Mouse (Mus musculus) embryonic facial prominence, embryonic 12.5 days (tissue): ENCODE measurements around the gene Mob3c. TPM values are rescaled to one million over a fixed set of nuclear protein-coding genes. Genes with fewer than 3 reads are reported as not detected.

Source experiments
- ATAC-seq: fragments of 200-750 bp; cut with Nextera tagmentation; 2 replicates; pipeline ENCODE4 v1.8.0; 2017; ENCODE audit not compliant: insufficient number of reproducible peaks, insufficient read depth, low FRiP score, low TSS enrichment
- H3K27ac ChIP-seq: fragments of 300-500 bp; sonication (generic); 2 replicates; pipeline ENCODE4 v1.5.1; 2016; ENCODE audit warnings: mild to moderate bottlenecking
- H3K27me3 ChIP-seq: fragments of 300-500 bp; sonication (generic); 2 replicates; pipeline ENCODE4 v1.6.1; 2016; ENCODE audit warnings: mild to moderate bottlenecking, moderate library complexity
- H3K36me3 ChIP-seq: fragments of 300-500 bp; sonication (generic); 2 replicates; pipeline ENCODE4 v1.6.1; 2016; ENCODE audit warnings: mild to moderate bottlenecking
- H3K4me1 ChIP-seq: fragments of 300-500 bp; sonication (generic); 2 replicates; pipeline ENCODE4 v1.6.1; 2016
- H3K4me2 ChIP-seq: fragments of 300-500 bp; sonication (generic); replicated peaks from 2 replicates; pipeline ENCODE4 v1.6.1; 2016; ENCODE audit warnings: mild to moderate bottlenecking, moderate library complexity
- H3K4me3 ChIP-seq: fragments of 300-500 bp; sonication (generic); 2 replicates; pipeline ENCODE4 v1.5.1; 2016; ENCODE audit warnings: mild to moderate bottlenecking
- H3K9ac ChIP-seq: fragments of 300-500 bp; sonication (generic); 2 replicates; pipeline ENCODE4 v1.6.1; 2016; ENCODE audit warnings: mild to moderate bottlenecking, moderate library complexity
- H3K9me3 ChIP-seq: fragments of 300-500 bp; sonication (generic); 2 replicates; pipeline ENCODE4 v1.6.1; 2016; ENCODE audit warnings: mild to moderate bottlenecking, moderate library complexity
- WGBS: fragments of 180-500 bp; shearing (Covaris S2); methylation state at CpG from one replicate; pipeline ENCODE4 v1.1.7; 2016; 5-methylcytosine and 5-hydroxymethylcytosine counted together
- polyA plus RNA-seq: library from polyadenylated mRNA; unstranded; fragments of >200 nt; fragmentation: Nextera tagmentation; extraction: Ambion mirVana; gene quantifications from 2 replicates; pipeline ENCODE4 v1.2.1, GENCODE M21; 2016

Gene Mob3c
- polyA plus RNA-seq = 9.1 and 9.7 TPM in 2 replicates

DNA sequence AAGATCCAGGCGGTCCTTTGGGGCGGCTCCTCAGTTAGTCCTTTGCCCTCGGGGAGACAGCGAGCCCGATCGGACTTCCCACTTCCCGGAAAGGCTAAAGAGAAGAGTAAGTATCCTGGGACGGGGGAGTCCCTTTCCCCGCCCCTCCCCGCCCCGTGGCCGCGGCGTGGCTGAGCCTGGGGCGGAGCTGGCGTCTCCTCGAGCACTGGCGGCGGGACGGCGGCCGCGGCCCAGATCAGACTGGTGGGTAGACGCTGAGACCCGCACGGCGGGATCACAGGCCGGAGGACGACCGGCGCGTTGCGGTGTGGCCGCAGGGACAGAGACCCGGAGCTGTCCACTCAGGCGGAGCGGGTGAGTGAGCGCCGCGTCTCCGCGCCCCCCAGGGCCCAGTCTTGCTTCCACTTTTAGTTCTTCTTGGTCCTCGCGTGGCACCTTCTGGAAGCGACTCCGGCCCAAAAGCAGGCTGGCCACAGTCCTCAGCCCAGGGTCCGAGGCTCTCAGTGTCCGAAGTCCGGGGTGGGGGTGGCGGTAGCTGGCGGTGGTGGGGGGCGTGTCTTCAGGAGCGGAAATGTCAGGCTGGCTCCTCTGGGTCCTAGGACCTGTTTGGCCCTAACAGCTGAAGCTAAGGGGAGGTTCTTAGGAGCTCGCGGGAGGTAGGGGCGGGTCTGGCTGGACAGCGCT, at the start of gene Mob3c:
TSS of gene Mob3c (plus strand) at position 205 of the 684 bp plus-strand sequence.
- peak within 1 kb of the TSS; percentile 65 for H3K27ac ChIP-seq
- peak; percentile 79 for ATAC-seq
- peaks cover 13% of the 10 kb centered on the region; the same call in 1 of the 2 replicates for H3K36me3 ChIP-seq

DNA sequence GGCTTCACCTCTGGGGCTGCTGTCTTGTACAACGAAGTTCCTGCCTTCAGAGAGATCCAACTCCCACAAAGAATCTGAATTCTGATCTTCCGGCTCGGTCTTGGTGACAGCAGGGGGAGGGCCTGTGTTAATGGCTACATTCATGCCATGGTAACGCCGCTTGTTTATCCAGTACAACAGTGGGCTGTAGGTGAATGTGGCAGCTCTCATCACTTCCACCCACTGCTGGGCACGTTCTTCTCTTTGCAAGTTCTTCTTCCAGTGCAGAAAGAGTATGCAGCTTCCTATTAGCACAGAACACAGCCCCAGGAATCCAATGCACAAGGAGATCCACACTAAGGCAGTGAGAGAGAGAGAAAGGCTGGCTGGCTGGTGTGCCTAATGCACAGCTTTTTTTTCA, 47.6 kb upstream of the Mob3c start:
- 52% methylated on average over 6 of the region's 6 CpGs for WGBS
- H3K4me3 ChIP-seq = no peak overlapping the region
- no peak overlapping the region for H3K4me2 ChIP-seq
- H3K27ac ChIP-seq = no peak overlapping the region
- no peaks in the 10 kb centered on the region for H3K9me3 ChIP-seq
- no peaks in the 10 kb centered on the region for H3K4me1 ChIP-seq
- no peaks in the 10 kb centered on the region for H3K27me3 ChIP-seq
- H3K9ac ChIP-seq = no peak overlapping the region
- ATAC-seq = no peak
- H3K36me3 ChIP-seq = peaks cover 17% of the 10 kb centered on the region

More for the DNA sequence above, at the start of gene Mob3c:
- Histone ChIP-seq H3K4me2 (peak within 1 kb of the TSS; percentile 73), H3K4me3 (peak within 1 kb of the TSS; percentile 81), H3K9ac (peak within 1 kb of the TSS; percentile 79), H3K4me1 (peaks cover 13% of the 10 kb centered on the region), H3K27me3 (0 out of 2 replicates have a peak, but pooled peaks cover 5% of the 10 kb centered on the region), H3K9me3 (no peaks in the 10 kb centered on the region)
- WGBS = under 1% methylated on average over 57 of the region's 57 CpGs

DNA sequence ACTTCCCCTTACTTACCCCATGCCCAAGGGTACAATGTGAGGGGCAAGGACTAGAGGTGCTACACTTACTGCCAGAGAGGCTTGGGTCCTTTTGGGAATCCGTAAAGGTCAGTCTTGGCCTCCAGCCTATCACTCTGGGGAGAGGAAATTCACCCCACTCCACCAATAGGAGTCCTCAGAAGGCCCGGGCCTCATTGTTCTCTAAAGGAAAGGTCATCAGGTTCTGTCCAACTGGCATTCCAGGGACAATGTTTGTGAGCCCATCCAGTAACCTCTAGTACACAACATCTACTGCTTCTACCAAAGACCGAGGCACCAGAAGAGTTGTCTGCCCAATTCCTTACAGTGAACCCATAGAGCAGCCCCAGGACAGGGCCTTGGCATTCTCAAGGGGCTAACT, 47.0 kb upstream of the Mob3c start, which contains the start of gene Tex38:
TSS of gene Tex38 (minus strand) at position 101 of the 400 bp plus-strand sequence.
- Histone ChIP-seq H3K27me3 (no peaks in the 10 kb centered on the region), H3K4me3 (no peak within 1 kb of the TSS), H3K4me2 (no peak within 1 kb of the TSS), H3K9me3 (no peaks in the 10 kb centered on the region), H3K9ac (no peak within 1 kb of the TSS), H3K27ac (no peak within 1 kb of the TSS), H3K36me3 (peaks cover 17% of the 10 kb centered on the region), H3K4me1 (peaks cover 6% of the 10 kb centered on the region; the same call in 1 of the 2 replicates)
- no peak for ATAC-seq
- WGBS = 89% methylated on average over 3 of the region's 3 CpGs

DNA sequence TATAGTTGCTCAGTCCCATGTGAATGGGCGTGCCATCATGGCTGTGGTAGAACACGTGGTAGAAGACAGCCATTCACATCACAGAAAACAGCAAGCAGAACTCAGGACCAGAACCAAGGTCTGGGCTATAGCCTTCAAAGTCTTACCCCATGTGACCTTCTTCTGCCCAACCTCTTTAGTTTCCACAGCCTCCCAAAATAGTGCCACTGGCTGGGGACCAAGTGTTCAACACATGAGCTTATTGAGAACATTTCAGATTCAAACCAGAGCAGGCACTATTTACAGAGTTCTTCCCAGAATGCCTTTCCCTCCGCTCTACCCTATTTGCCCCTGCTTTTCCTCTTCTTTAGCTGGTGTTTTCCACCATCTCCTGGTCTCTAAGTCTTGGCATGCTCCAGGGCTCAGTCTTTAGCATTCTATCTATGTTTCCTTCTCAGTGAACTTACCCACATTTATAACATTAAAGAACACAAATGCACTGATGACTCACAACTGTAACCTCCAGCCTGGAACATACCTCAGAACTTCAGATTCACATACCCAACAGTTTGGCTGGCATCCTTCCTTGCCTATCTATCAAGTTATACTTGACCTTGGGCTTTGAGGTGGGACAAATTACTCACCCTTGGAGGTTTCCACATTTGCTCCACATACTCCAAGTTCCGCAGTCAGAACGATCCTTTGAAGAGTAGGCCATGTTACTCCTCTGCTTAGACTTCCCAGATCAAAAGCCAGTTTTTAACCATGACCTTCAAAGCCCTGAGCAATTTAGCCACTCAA, 45.7 kb upstream of the Mob3c start:
- H3K4me3 ChIP-seq = no peak overlapping the region
- no peak overlapping the region for H3K4me2 ChIP-seq
- peaks cover 7% of the 10 kb centered on the region; the same call in 1 of the 2 replicates for H3K4me1 ChIP-seq
- no peaks in the 10 kb centered on the region for H3K9me3 ChIP-seq
- H3K27me3 ChIP-seq = no peaks in the 10 kb centered on the region
- H3K36me3 ChIP-seq = peaks cover 8% of the 10 kb centered on the region
- WGBS = 89% methylated on average over 5 of the region's 5 CpGs
- no peak overlapping the region for H3K9ac ChIP-seq
- ATAC-seq = no peak
- H3K27ac ChIP-seq = no peak overlapping the region

DNA sequence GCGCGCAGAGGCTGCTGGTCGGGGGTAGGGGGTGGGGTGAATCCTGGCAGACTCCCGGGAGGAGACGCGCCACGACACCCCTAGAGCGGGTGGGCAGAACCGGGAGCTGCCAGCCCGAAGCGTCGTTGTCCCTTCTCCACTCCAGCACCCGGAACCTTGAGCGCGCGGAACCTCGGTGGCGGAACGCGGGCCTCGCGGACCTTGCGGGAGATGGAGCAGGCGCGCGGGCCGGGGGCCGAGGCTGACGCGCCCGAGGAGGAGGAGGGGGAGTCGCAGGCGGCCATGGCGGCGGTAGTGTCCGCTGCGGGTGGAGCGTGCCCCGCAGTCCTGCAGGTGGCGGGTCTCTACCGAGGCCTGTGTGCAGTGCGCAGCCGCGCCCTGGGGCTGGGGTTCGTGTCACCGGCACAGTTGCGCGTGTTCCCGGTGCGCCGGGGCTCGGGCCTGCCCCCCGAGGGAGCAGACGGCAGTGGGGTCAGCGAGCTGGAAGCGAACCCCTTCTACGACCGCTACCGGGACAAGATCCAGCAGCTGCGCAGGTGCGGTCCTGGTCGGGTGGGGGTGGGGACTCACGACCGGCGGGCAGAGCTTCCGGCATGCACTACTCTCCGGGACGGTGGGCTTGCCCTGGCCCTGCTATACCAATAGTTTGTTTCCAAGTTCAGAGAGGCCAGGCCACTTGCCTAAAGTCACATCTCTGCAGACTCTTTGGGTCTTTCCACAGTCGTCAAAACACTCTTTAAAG, 43.0 kb upstream of the Mob3c start, which contains the start of gene Atpaf1:
TSS of gene Atpaf1 (plus strand) at position 44 of the 742 bp plus-strand sequence.
- Histone ChIP-seq H3K9ac (peak within 1 kb of the TSS; percentile 77), H3K4me2 (peak within 1 kb of the TSS; percentile 76), H3K27ac (no peak within 1 kb of the TSS), H3K36me3 (peaks cover 11% of the 10 kb centered on the region), H3K27me3 (no peaks in the 10 kb centered on the region), H3K9me3 (no peaks in the 10 kb centered on the region), H3K4me3 (peak within 1 kb of the TSS; percentile 71), H3K4me1 (peaks cover 7% of the 10 kb centered on the region; the same call in 1 of the 2 replicates)
- WGBS = under 1% methylated on average over 69 of the region's 69 CpGs
- ATAC-seq = peak; percentile 73

DNA sequence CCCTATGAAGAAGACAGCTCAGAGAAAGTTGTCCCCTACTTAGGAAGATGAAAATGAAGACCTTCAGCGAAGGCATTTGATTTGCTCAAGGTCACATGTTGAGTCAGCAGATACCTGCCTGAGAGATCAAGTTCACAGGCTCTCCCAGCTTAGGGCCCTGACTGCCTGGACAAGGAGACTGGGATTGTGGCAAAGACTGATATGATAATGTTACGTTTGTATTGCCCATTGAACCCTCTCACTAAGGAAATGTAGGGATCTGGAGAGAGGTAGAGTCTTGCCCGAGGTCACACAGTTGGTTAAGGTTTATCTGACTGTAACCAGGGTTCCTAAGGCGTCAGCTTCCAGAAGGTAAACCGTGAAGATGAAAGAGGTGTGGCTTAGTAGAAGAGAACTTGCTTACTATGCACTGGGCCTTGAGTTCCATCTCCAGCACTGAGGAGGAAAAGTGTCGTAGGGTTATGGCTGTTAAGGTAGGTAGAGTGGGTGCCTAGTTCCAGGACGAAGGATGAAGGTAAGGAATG, 42.3 kb upstream of the Mob3c start:
- no peaks in the 10 kb centered on the region for H3K27me3 ChIP-seq
- no peaks in the 10 kb centered on the region for H3K9me3 ChIP-seq
- H3K4me2 ChIP-seq = peak overlapping the region; percentile 76
- no peak overlapping the region for H3K27ac ChIP-seq
- H3K36me3 ChIP-seq = peaks cover 15% of the 10 kb centered on the region
- H3K4me3 ChIP-seq = peak overlapping the region; percentile 71
- WGBS = 57% methylated on average over 7 of the region's 7 CpGs
- H3K4me1 ChIP-seq = peaks cover 7% of the 10 kb centered on the region; the same call in 1 of the 2 replicates
- H3K9ac ChIP-seq = peak overlapping the region; percentile 77
- ATAC-seq = no peak; the same call in 1 of the 2 replicates

DNA sequence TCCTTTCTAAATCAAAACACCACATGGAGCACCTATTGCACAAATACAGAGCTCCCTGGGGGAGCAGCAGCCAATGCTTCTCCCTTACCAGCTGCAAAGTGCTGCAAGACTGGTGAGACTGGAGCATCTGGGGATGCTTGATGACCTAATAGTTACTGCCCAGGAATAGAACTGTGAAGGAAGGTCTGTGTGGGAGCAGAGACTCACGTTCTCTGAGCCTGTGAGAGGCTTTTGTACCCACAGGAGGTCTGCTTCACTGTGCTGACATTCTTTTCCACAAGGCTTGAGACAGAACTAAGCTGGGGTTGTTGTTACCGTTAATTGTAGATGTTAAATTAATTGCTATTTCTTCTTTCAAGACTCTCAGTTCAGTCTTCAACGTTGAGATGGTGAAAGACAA, 37.0 kb upstream of the Mob3c start:
- WGBS = 79% methylated on average over 3 of the region's 3 CpGs
- Histone ChIP-seq H3K27me3 (no peaks in the 10 kb centered on the region), H3K4me2 (no peak overlapping the region), H3K4me1 (peaks cover 1% of the 10 kb centered on the region; the same call in 1 of the 2 replicates), H3K36me3 (peaks cover 44% of the 10 kb centered on the region), H3K9me3 (no peaks in the 10 kb centered on the region), H3K4me3 (no peak overlapping the region), H3K27ac (no peak overlapping the region), H3K9ac (no peak overlapping the region)
- ATAC-seq = no peak

DNA sequence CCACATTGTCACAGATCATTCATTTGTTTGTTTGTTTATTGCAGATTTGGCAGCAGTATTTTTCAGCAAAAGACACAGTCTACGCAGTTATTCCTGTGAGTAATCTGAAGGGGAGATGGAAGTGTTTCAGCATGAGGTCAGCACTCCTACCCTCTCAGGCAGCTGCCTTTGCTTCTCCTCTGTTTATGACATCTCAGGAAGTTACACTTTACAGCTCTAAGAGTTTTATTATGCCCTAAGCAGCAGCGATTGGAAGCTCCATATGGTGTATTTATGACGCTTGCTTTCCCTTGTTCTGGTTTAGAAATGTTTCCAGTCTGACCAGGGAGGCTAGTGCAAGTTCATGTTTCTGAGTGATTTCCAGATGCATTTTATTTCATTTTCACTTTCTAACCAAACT, 32.5 kb upstream of the Mob3c start:
- H3K4me1 ChIP-seq = no peaks in the 10 kb centered on the region
- H3K9me3 ChIP-seq = no peaks in the 10 kb centered on the region
- H3K36me3 ChIP-seq = peaks cover 65% of the 10 kb centered on the region
- ATAC-seq = no peak
- no peak overlapping the region for H3K9ac ChIP-seq
- H3K4me2 ChIP-seq = no peak overlapping the region
- H3K4me3 ChIP-seq = no peak overlapping the region
- no peak overlapping the region for H3K27ac ChIP-seq
- no peaks in the 10 kb centered on the region for H3K27me3 ChIP-seq
- WGBS = 91% methylated on average over 3 of the region's 3 CpGs

DNA sequence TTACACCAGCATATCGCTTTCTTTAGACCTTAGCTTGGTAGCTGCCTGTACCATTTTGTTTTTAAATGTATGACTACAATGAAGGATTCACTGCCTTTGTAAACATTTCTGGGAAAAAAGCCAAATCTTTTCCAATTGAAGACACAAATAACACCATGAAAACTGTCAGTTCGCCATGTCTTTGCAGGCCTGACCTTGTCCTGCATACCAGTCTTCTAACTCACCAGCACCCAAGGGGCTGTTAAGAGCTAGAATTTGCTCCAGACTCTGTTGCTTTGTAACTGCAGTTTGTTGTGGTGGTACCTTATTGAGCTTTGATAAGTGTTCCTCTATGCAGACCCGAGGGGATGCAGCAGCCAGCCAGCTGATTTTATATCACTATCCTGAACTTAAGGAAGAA, 27.9 kb upstream of the Mob3c start:
- no peak overlapping the region for H3K9ac ChIP-seq
- H3K9me3 ChIP-seq = no peaks in the 10 kb centered on the region
- ATAC-seq = no peak
- H3K4me1 ChIP-seq = no peaks in the 10 kb centered on the region
- H3K27ac ChIP-seq = no peak overlapping the region
- no peaks in the 10 kb centered on the region for H3K27me3 ChIP-seq
- H3K4me3 ChIP-seq = no peak overlapping the region
- H3K4me2 ChIP-seq = no peak overlapping the region
- H3K36me3 ChIP-seq = peaks cover 58% of the 10 kb centered on the region
- WGBS = 89% methylated on average over 3 of the region's 3 CpGs

DNA sequence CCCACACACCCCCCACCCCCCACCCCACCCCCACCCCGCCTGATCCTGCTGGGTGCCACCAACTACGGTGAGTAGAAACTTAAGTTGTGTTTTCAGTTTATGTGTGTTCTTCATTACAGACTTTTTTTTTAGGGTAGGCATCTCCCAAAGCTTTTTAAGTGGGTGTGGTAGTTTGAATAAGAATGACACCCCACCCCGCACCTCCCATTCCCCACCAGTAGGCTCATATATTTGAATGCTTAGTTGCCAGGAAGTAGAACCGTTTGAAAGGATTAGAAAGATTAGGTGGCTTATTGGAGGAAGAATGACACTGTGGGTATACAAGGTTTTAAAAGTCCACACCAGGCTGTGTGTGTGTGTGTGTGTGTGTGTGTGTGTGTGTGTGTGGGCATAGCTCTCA, 15.6 kb upstream of the Mob3c start:
- Histone ChIP-seq H3K9me3 (no peaks in the 10 kb centered on the region), H3K4me1 (no peaks in the 10 kb centered on the region), H3K4me3 (no peak overlapping the region), H3K27me3 (no peaks in the 10 kb centered on the region), H3K36me3 (peaks cover 20% of the 10 kb centered on the region), H3K4me2 (no peak overlapping the region), H3K27ac (no peak overlapping the region), H3K9ac (no peak overlapping the region)
- ATAC-seq = no peak
- WGBS = 90% methylated on average over 4 of the region's 4 CpGs

DNA sequence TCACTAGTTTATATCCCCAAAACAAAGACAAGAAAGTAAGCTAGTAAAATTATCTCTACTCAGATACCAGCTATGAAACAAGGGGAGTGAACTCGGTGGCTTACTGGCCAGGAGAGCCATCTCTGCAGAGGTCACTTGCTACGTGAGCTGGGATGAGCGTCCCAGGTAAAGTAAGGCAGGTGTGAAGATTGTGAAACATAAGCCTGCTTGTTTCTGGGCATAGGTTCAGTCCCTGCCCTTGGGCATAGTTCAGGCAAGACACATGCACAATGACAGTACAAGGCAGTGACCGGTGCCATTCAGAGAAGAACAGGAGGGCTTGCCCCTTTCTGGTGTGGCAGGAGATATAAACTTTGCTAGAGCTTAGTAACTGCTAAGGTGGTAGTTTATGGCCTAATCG, 12.3 kb upstream of the Mob3c start:
- no peak overlapping the region for H3K4me3 ChIP-seq
- WGBS = 90% methylated on average over 5 of the region's 5 CpGs
- H3K27me3 ChIP-seq = no peaks in the 10 kb centered on the region
- ATAC-seq = no peak
- H3K4me2 ChIP-seq = no peak overlapping the region
- H3K4me1 ChIP-seq = no peaks in the 10 kb centered on the region
- peaks cover 20% of the 10 kb centered on the region for H3K36me3 ChIP-seq
- H3K9ac ChIP-seq = no peak overlapping the region
- no peaks in the 10 kb centered on the region for H3K9me3 ChIP-seq
- H3K27ac ChIP-seq = no peak overlapping the region
